Mouse (Mus musculus) midbrain, embryonic 15.5 days (tissue): ENCODE results near the gene Vasn. TPM values are rescaled to one million over a fixed set of nuclear protein-coding genes. Genes with fewer than 3 reads are reported as not detected.
A peak's percentile ranks its signal among the peaks of the same experiment; 100 is the strongest.

Experiments used
- ATAC-seq: fragments of 200-750 bp; cut with Nextera tagmentation; replicated peaks from 2 replicates; pipeline ENCODE4 v1.8.0; 2017; ENCODE audit warnings: moderate TSS enrichment
- H3K27ac ChIP-seq: fragments of 300-500 bp; sonication (generic); 2 replicates; pipeline ENCODE4 v1.5.1; 2015; ENCODE audit warnings: mild to moderate bottlenecking, inconsistent platforms
- H3K27me3 ChIP-seq: fragments of 300-500 bp; sonication (generic); replicated peaks from 2 replicates; pipeline ENCODE4 v1.6.1; 2015; ENCODE audit warnings: inconsistent platforms
- H3K36me3 ChIP-seq: fragments of 300-500 bp; sonication (generic); replicated peaks from 2 replicates; pipeline ENCODE4 v1.6.1; 2015; ENCODE audit warnings: inconsistent platforms
- H3K4me1 ChIP-seq: fragments of 300-500 bp; sonication (generic); 2 replicates; pipeline ENCODE4 v1.6.1; 2015; ENCODE audit warnings: inconsistent platforms
- H3K4me2 ChIP-seq: fragments of 300-500 bp; sonication (generic); 2 replicates; pipeline ENCODE4 v1.6.1; 2015; ENCODE audit warnings: inconsistent platforms, mild to moderate bottlenecking, moderate library complexity
- H3K4me3 ChIP-seq: fragments of 300-500 bp; sonication (generic); 2 replicates; pipeline ENCODE4 v1.5.1; 2015; ENCODE audit warnings: mild to moderate bottlenecking, inconsistent platforms
- H3K9ac ChIP-seq: fragments of 300-500 bp; sonication (generic); 2 replicates; pipeline ENCODE4 v1.6.1; 2015; ENCODE audit warnings: mild to moderate bottlenecking, inconsistent platforms
- H3K9me3 ChIP-seq: fragments of 300-500 bp; sonication (generic); 2 replicates; pipeline ENCODE4 v1.6.1; 2016; ENCODE audit warnings: inconsistent platforms
- WGBS: fragments of 180-500 bp; shearing (Covaris S2); methylation state at CpG from one replicate; pipeline ENCODE4 v1.1.7; 2015; ENCODE audit warnings: mixed read lengths; 5-methylcytosine and 5-hydroxymethylcytosine counted together
- polyA plus RNA-seq: library from polyadenylated mRNA; unstranded; fragments of >200 nt; fragmentation: Nextera tagmentation; extraction: Ambion mirVana; gene quantifications from 2 replicates; pipeline ENCODE4 v1.2.1, GENCODE M21; 2015

Vasn gene
- polyA plus RNA-seq, 1 experiment from 2014 or later = 5.2 TPM

- H3K4me1 ChIP-seq = peaks cover 70% of the 10 kb centered on the region
- 0 out of 2 replicates have a peak overlapping the region, but pooled peaks have one; percentile 4 for H3K27ac ChIP-seq
- no peak for ATAC-seq
- H3K4me2 ChIP-seq = no peak overlapping the region
- H3K9me3 ChIP-seq = no peaks in the 10 kb centered on the region
- H3K9ac ChIP-seq = no peak overlapping the region
- H3K36me3 ChIP-seq = no peaks in the 10 kb centered on the region
- no peaks in the 10 kb centered on the region for H3K27me3 ChIP-seq
- no peak overlapping the region for H3K4me3 ChIP-seq
- 14% methylated on average over 6 of the region's 6 CpGs for WGBS
Measured at GRCm38 (mm10) chr16:4598891-4599543, 40.7 kb upstream of the Vasn start.

- Histone ChIP-seq H3K4me1 (peaks cover 71% of the 10 kb centered on the region), H3K9me3 (no peaks in the 10 kb centered on the region), H3K27ac (no peak overlapping the region), H3K9ac (no peak overlapping the region), H3K4me2 (no peak overlapping the region), H3K4me3 (no peak overlapping the region), H3K27me3 (no peaks in the 10 kb centered on the region), H3K36me3 (no peaks in the 10 kb centered on the region)
- 79% methylated on average over 3 of the region's 3 CpGs for WGBS
- ATAC-seq = no peak
Measured at GRCm38 (mm10) chr16:4599616-4600015, 40.1 kb upstream of the Vasn start.

- 84% methylated on average over 9 of the region's 9 CpGs for WGBS
- Histone ChIP-seq H3K4me1 (peaks cover 75% of the 10 kb centered on the region), H3K4me2 (no peak overlapping the region), H3K27ac (no peak overlapping the region), H3K4me3 (no peak overlapping the region), H3K27me3 (no peaks in the 10 kb centered on the region), H3K9me3 (no peaks in the 10 kb centered on the region), H3K9ac (no peak overlapping the region), H3K36me3 (no peaks in the 10 kb centered on the region)
- no peak for ATAC-seq
Measured at GRCm38 (mm10) chr16:4600701-4601310, 38.9 kb upstream of the Vasn start.

- Histone ChIP-seq H3K4me3 (no peak overlapping the region), H3K4me1 (peaks cover 75% of the 10 kb centered on the region), H3K27ac (no peak overlapping the region), H3K9ac (no peak overlapping the region), H3K27me3 (no peaks in the 10 kb centered on the region), H3K36me3 (no peaks in the 10 kb centered on the region), H3K4me2 (no peak overlapping the region), H3K9me3 (no peaks in the 10 kb centered on the region)
- no peak for ATAC-seq
- WGBS = 26% methylated on average over 3 of the region's 3 CpGs
Measured at GRCm38 (mm10) chr16:4602189-4602588, 37.6 kb upstream of the Vasn start.

GRCm38 (mm10) chr16:4602766-4603452, 36.8 kb upstream of the Vasn start:
- no peak for ATAC-seq
- no peaks in the 10 kb centered on the region for H3K27me3 ChIP-seq
- no peak overlapping the region for H3K4me3 ChIP-seq
- no peaks in the 10 kb centered on the region for H3K36me3 ChIP-seq
- 0 out of 2 replicates have a peak overlapping the region, but pooled peaks have one; percentile 11 for H3K27ac ChIP-seq
- no peaks in the 10 kb centered on the region for H3K9me3 ChIP-seq
- H3K4me2 ChIP-seq = no peak overlapping the region
- 30% methylated on average over 7 of the region's 7 CpGs for WGBS
- H3K4me1 ChIP-seq = peaks cover 74% of the 10 kb centered on the region
- H3K9ac ChIP-seq = no peak overlapping the region

- no peaks in the 10 kb centered on the region for H3K36me3 ChIP-seq
- H3K9ac ChIP-seq = no peak overlapping the region
- peaks cover 70% of the 10 kb centered on the region for H3K4me1 ChIP-seq
- no peak for ATAC-seq
- no peak overlapping the region for H3K4me2 ChIP-seq
- WGBS = 64% methylated on average over 1 of the region's 1 CpGs
- no peaks in the 10 kb centered on the region for H3K27me3 ChIP-seq
- H3K27ac ChIP-seq = no peak overlapping the region
- H3K9me3 ChIP-seq = no peaks in the 10 kb centered on the region
- H3K4me3 ChIP-seq = no peak overlapping the region
Measured at GRCm38 (mm10) chr16:4603453-4603837, 36.3 kb upstream of the Vasn start.

GRCm38 (mm10) chr16:4604293-4604837, 35.4 kb upstream of the Vasn start:
- peaks cover 62% of the 10 kb centered on the region for H3K4me1 ChIP-seq
- H3K9ac ChIP-seq = no peak overlapping the region
- no peaks in the 10 kb centered on the region for H3K9me3 ChIP-seq
- no peak for ATAC-seq
- WGBS = 71% methylated on average over 11 of the region's 11 CpGs
- H3K4me3 ChIP-seq = no peak overlapping the region
- no peak overlapping the region for H3K27ac ChIP-seq
- peaks cover 5% of the 10 kb centered on the region; the same call in 1 of the 2 replicates for H3K36me3 ChIP-seq
- H3K27me3 ChIP-seq = no peaks in the 10 kb centered on the region
- no peak overlapping the region for H3K4me2 ChIP-seq

GRCm38 (mm10) chr16:4605514-4606131, 34.1 kb upstream of the Vasn start:
- Histone ChIP-seq H3K27me3 (no peaks in the 10 kb centered on the region), H3K36me3 (peaks cover 9% of the 10 kb centered on the region; the same call in 1 of the 2 replicates), H3K9ac (no peak overlapping the region), H3K4me1 (peaks cover 55% of the 10 kb centered on the region), H3K4me3 (no peak overlapping the region), H3K4me2 (no peak overlapping the region), H3K27ac (no peak overlapping the region), H3K9me3 (no peaks in the 10 kb centered on the region)
- 52% methylated on average over 12 of the region's 13 CpGs for WGBS
- no peak for ATAC-seq

GRCm38 (mm10) chr16:4606431-4607084, 33.2 kb upstream of the Vasn start:
- no peak overlapping the region for H3K4me2 ChIP-seq
- H3K27ac ChIP-seq = peak overlapping the region; percentile 31; the same call in 1 of the 2 replicates
- no peaks in the 10 kb centered on the region for H3K9me3 ChIP-seq
- peaks cover 52% of the 10 kb centered on the region for H3K4me1 ChIP-seq
- WGBS = 31% methylated on average over 5 of the region's 5 CpGs
- no peak overlapping the region for H3K9ac ChIP-seq
- peaks cover 16% of the 10 kb centered on the region; the same call in 1 of the 2 replicates for H3K36me3 ChIP-seq
- ATAC-seq = 0 out of 2 replicates have a peak, but pooled peaks have one; percentile 4
- H3K4me3 ChIP-seq = no peak overlapping the region
- no peaks in the 10 kb centered on the region for H3K27me3 ChIP-seq

- Histone ChIP-seq H3K36me3 (peaks cover 24% of the 10 kb centered on the region; the same call in 1 of the 2 replicates), H3K9me3 (no peaks in the 10 kb centered on the region), H3K4me1 (peaks cover 40% of the 10 kb centered on the region), H3K9ac (no peak overlapping the region), H3K4me3 (no peak overlapping the region), H3K4me2 (no peak overlapping the region), H3K27ac (peak overlapping the region; percentile 32; the same call in 1 of the 2 replicates), H3K27me3 (no peaks in the 10 kb centered on the region)
- ATAC-seq = peak; percentile 74
- WGBS = 60% methylated on average over 9 of the region's 9 CpGs
Measured at GRCm38 (mm10) chr16:4607818-4608531, 31.8 kb upstream of the Vasn start.

GRCm38 (mm10) chr16:4608532-4609059, 31.1 kb upstream of the Vasn start:
- no peaks in the 10 kb centered on the region for H3K27me3 ChIP-seq
- no peak overlapping the region for H3K4me3 ChIP-seq
- H3K36me3 ChIP-seq = peaks cover 30% of the 10 kb centered on the region
- H3K9me3 ChIP-seq = no peaks in the 10 kb centered on the region
- H3K27ac ChIP-seq = 0 out of 2 replicates have a peak overlapping the region, but pooled peaks have one; percentile 32
- WGBS = 85% methylated on average over 19 of the region's 19 CpGs
- H3K9ac ChIP-seq = no peak overlapping the region
- H3K4me2 ChIP-seq = no peak overlapping the region
- no peak for ATAC-seq
- peaks cover 35% of the 10 kb centered on the region for H3K4me1 ChIP-seq
